Mouse (Mus musculus) limb, embryonic 12.5 days (tissue): ENCODE data around the gene Srpk3. TPM values are rescaled to one million over a fixed set of nuclear protein-coding genes. Genes with fewer than 3 reads are reported as not detected.
"Not testable (repeated sequence)": the region's sequence is repeated elsewhere in the genome, so short reads cannot be mapped to it uniquely, and the experiment has no call there.

ENCODE experiments used
- ATAC-seq: fragments of 200-750 bp; cut with Nextera tagmentation; 2 replicates; pipeline ENCODE4 v1.8.0; 2017; ENCODE audit warnings: low read depth, moderate TSS enrichment; ENCODE audit not compliant: insufficient number of reproducible peaks, insufficient read depth, low FRiP score, low TSS enrichment
- H3K27ac ChIP-seq: fragments of 300-500 bp; sonication (generic); 2 replicates; pipeline ENCODE4 v1.5.1; 2016; ENCODE audit warnings: mild to moderate bottlenecking, moderate library complexity
- H3K27me3 ChIP-seq: fragments of 300-500 bp; sonication (generic); 2 replicates; pipeline ENCODE4 v1.6.1; 2016; ENCODE audit warnings: mild to moderate bottlenecking, moderate library complexity
- H3K36me3 ChIP-seq: fragments of 300-500 bp; sonication (generic); 2 replicates; pipeline ENCODE4 v1.6.1; 2016; ENCODE audit warnings: mild to moderate bottlenecking, moderate library complexity
- H3K4me1 ChIP-seq: fragments of 300-500 bp; sonication (generic); replicated peaks from 2 replicates; pipeline ENCODE4 v1.6.1; 2016
- H3K4me2 ChIP-seq: fragments of 300-500 bp; sonication (generic); 2 replicates; pipeline ENCODE4 v1.6.1; 2016; ENCODE audit warnings: mild to moderate bottlenecking, moderate library complexity
- H3K4me3 ChIP-seq: fragments of 300-500 bp; sonication (generic); replicated peaks from 2 replicates; pipeline ENCODE4 v1.5.1; 2016; ENCODE audit warnings: mild to moderate bottlenecking
- H3K9ac ChIP-seq: fragments of 300-500 bp; sonication (generic); replicated peaks from 2 replicates; pipeline ENCODE4 v1.6.1; 2016; ENCODE audit warnings: mild to moderate bottlenecking, moderate library complexity
- H3K9me3 ChIP-seq: fragments of 300-500 bp; sonication (generic); 2 replicates; pipeline ENCODE4 v1.6.1; 2016; ENCODE audit warnings: mild to moderate bottlenecking, moderate library complexity
- WGBS: fragments of 180-500 bp; shearing (Covaris S2); methylation state at CpG from one replicate; pipeline ENCODE4 v1.1.7; 2016; 5-methylcytosine and 5-hydroxymethylcytosine counted together
- polyA plus RNA-seq: library from polyadenylated mRNA; unstranded; fragments of >200 nt; fragmentation: Nextera tagmentation; extraction: Ambion mirVana; gene quantifications from 2 replicates; pipeline ENCODE4 v1.2.1, GENCODE M21; 2016

Gene Srpk3
- 9.6 and 12.9 TPM in 2 replicates for polyA plus RNA-seq

- Histone ChIP-seq H3K4me3 (no peak within 1 kb of the TSS), H3K36me3 (peaks cover 26% of the 10 kb centered on the region; the same call in 1 of the 2 replicates), H3K9ac (no peak within 1 kb of the TSS), H3K27ac (0 out of 2 replicates have a peak within 1 kb of the TSS, but pooled peaks have one; percentile 2), H3K4me1 (no peaks in the 10 kb centered on the region), H3K27me3 (peaks cover 11% of the 10 kb centered on the region), H3K4me2 (no peak within 1 kb of the TSS), H3K9me3 (no peaks in the 10 kb centered on the region)
- 44% methylated on average over 9 of the region's 9 CpGs for WGBS
- ATAC-seq = no peak
Observed at GRCm38 (mm10) chrX:73774168-73774760, at the start of gene Srpk3. TSS of gene Srpk3 (plus strand) at chrX:73774405.

GRCm38 (mm10) chrX:73730908-73731307, 43.3 kb upstream of the Srpk3 start:
- Histone ChIP-seq H3K4me1 (no peaks in the 10 kb centered on the region), H3K9ac (no peak overlapping the region), H3K27me3 (no peaks in the 10 kb centered on the region), H3K9me3 (no peaks in the 10 kb centered on the region), H3K4me2 (no peak overlapping the region), H3K36me3 (peaks cover 5% of the 10 kb centered on the region; the same call in 1 of the 2 replicates), H3K4me3 (no peak overlapping the region), H3K27ac (no peak overlapping the region)
- ATAC-seq = no peak
- WGBS = 52% methylated on average over 1 of the region's 1 CpGs

- no peak overlapping the region for H3K4me3 ChIP-seq
- H3K27me3 ChIP-seq = peaks cover 12% of the 10 kb centered on the region
- WGBS = 50% methylated on average over 1 of the region's 1 CpGs
- no peaks in the 10 kb centered on the region for H3K9me3 ChIP-seq
- no peak for ATAC-seq
- H3K4me2 ChIP-seq = no peak overlapping the region
- no peak overlapping the region for H3K27ac ChIP-seq
- no peaks in the 10 kb centered on the region; the same call in 1 of the 2 replicates for H3K36me3 ChIP-seq
- no peaks in the 10 kb centered on the region for H3K4me1 ChIP-seq
- no peak overlapping the region for H3K9ac ChIP-seq
Observed at GRCm38 (mm10) chrX:73738155-73738554, 36.0 kb upstream of the Srpk3 start.

DNA sequence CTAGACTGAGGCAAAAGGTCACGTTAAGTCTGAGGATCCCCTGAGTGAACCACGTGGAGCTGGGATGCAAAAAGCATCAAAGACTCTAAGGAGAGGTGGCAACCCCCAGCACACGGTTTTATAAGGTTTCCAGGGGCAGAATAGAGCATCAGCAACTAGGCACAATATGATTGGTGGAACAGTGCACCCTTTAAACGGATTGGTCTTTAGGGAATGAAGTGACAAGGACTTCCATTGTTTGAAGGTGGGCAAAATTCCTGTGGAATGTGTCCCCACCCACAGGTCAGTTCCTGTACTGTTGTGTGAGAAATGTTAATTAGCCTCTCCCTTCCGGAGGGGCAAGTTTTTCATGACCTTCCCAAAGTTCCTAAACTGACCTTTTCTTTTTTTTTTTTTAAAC, 35.1 kb upstream of the Srpk3 start:
- H3K27ac ChIP-seq = no peak overlapping the region
- WGBS = 68% methylated on average over 5 of the region's 5 CpGs
- no peaks in the 10 kb centered on the region; the same call in 1 of the 2 replicates for H3K36me3 ChIP-seq
- H3K9ac ChIP-seq = no peak overlapping the region
- peaks cover 12% of the 10 kb centered on the region for H3K27me3 ChIP-seq
- H3K4me3 ChIP-seq = no peak overlapping the region
- H3K4me1 ChIP-seq = no peaks in the 10 kb centered on the region
- H3K9me3 ChIP-seq = no peaks in the 10 kb centered on the region
- no peak for ATAC-seq
- no peak overlapping the region for H3K4me2 ChIP-seq

- not testable (repeated sequence) for H3K9ac ChIP-seq, H3K36me3 ChIP-seq, H3K4me2 ChIP-seq, ATAC-seq, H3K4me3 ChIP-seq, H3K27ac ChIP-seq, H3K9me3 ChIP-seq, H3K4me1 ChIP-seq
- WGBS = 93% methylated on average over 7 of the region's 7 CpGs
- H3K27me3 ChIP-seq = peaks cover 12% of the 10 kb centered on the region
Observed at GRCm38 (mm10) chrX:73739841-73740240, 34.4 kb upstream of the Srpk3 start.

DNA sequence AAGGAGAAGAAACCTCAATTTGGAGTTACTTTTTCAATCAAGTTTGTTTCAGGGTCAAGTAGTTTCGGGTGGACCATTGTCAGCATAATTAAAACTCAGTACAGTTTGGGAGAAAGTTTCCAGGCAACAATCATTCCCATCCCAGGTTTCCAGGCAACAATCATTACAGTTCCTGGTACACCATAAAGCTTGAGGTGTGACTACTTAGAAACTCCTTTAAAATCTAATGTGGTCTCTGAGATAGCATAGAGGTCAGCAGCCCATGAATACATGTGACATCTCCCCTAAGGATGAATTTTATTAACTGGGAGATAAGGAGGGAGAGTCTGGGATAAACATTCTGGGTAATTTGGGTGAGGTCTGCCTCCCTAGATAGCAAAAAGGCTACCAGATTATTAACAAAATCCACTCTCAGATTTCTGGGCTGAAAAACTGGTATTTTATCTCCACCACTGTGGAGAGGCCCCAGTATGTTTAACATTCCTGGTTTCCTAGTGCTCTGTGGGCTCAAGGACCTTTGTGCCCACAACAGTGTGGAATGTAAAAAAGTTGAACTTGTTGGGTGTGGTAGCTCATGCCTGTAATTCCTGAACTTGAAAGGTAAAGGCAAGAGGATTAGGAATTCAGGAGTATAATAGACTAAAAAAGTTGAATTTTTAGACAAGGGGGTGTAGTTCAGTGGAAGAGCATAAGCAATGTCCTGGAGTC, 29.3 kb upstream of the Srpk3 start:
- Histone ChIP-seq H3K36me3 (no peaks in the 10 kb centered on the region), H3K9me3 (no peaks in the 10 kb centered on the region), H3K27ac (no peak overlapping the region), H3K27me3 (no peaks in the 10 kb centered on the region; the same call in 1 of the 2 replicates), H3K4me1 (no peaks in the 10 kb centered on the region), H3K9ac (no peak overlapping the region), H3K4me3 (no peak overlapping the region), H3K4me2 (no peak overlapping the region)
- 76% methylated on average over 1 of the region's 1 CpGs for WGBS
- ATAC-seq = no peak

DNA sequence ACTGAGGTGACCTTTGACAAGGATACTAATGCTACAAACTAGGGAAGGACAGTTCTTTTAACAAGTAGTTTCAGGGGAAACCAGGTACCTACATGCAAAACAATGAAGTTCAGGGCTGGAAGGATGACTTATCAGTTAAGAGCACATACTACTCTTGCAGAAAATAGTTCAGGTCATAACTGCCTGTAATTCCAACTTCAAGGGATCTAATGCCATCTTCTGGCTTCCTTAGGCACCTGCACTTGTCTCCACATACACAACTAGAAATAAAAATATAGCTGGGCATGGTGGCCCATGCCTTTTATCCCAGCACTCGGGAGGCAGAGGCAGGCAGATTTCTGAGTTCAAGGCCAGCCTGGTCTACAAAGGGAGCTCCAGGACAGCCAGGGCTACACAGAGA, 25.2 kb upstream of the Srpk3 start:
- no peak for ATAC-seq
- 81% methylated on average over 1 of the region's 1 CpGs for WGBS
- Histone ChIP-seq H3K27me3 (no peaks in the 10 kb centered on the region; the same call in 1 of the 2 replicates), H3K4me2 (no peak overlapping the region), H3K4me1 (no peaks in the 10 kb centered on the region), H3K4me3 (no peak overlapping the region), H3K36me3 (no peaks in the 10 kb centered on the region), H3K9me3 (no peaks in the 10 kb centered on the region), H3K27ac (no peak overlapping the region), H3K9ac (no peak overlapping the region)

DNA sequence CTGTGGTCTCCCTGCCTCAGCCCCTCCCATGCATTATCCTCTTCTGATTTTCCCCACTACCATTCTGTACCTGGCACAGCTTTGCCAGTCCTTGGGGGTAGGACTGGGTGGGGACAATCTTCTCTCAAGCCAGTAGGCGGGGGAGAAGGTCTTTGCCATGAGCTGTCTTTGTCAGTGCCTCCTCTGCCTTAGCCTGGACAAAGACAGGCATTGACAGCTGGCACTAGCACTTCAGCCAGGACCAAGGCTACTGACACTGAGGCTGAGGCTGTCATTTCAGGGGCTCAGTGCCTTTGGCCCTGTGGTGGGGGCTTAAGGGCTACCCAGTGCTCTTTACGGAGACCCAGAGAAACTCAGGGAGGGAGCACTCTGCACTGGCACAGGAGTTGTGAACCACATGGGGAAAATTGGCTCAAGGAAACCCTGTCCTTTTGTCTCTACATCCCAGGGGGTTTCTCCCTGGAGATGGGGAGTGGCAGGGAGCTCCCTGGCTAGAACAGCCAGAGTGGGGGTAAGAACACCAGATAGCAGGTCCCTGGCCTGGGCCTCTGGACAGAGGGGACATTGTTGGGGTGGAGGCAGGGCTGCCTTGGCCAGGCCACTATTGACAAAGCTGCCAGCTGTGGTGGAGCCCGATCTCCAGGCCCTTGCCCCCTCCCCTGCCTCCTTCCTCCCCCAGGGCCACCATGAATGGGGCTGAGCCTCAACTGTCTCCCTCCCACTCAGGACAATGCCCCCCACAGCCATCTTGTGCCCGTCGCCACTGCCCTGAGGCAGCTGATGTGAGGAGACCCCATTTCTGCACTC, 17.7 kb upstream of the Srpk3 start, which contains the start of gene Plxnb3:
TSS of gene Plxnb3 (plus strand) at position 757 of the 807 bp plus-strand sequence.
- Histone ChIP-seq H3K4me1 (no peaks in the 10 kb centered on the region), H3K27me3 (peaks cover 19% of the 10 kb centered on the region), H3K36me3 (no peaks in the 10 kb centered on the region), H3K4me3 (no peak within 1 kb of the TSS), H3K27ac (no peak within 1 kb of the TSS), H3K9me3 (no peaks in the 10 kb centered on the region), H3K4me2 (no peak within 1 kb of the TSS), H3K9ac (no peak within 1 kb of the TSS)
- 69% methylated on average over 5 of the region's 5 CpGs for WGBS
- no peak for ATAC-seq

DNA sequence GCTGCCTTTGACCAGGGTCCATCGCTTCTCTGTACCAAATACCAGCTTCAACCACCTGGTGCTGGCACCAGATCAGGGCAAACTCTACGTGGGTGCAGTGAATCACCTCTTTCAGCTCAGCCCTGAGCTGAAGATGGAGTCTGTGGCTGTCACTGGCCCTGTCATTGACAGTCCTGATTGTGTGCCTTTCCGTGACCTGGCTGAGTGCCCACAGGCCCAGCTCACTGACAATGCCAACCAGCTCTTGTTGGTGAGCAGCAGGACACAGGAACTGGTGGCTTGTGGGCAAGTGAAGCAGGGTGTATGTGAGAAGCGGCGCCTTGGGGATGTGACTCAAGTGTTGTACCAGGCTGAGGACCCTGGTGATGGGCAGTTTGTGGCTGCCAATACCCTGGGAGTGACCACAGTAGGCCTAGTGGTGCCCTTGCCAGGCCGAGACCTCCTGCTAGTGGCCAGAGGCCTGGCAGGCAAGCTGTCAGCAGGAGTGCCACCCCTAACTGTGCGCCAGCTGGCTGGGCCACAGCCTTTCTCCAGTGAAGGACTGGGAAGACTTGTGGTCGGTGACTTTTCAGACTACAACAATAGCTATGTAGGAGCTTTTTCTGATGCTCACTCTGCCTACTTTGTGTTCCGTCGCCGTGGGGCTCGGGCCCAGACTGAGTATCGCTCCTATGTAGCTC, 15.5 kb upstream of the Srpk3 start:
- Histone ChIP-seq H3K9me3 (no peaks in the 10 kb centered on the region), H3K4me2 (no peak overlapping the region), H3K27me3 (peaks cover 19% of the 10 kb centered on the region), H3K4me3 (no peak overlapping the region), H3K27ac (no peak overlapping the region), H3K36me3 (no peaks in the 10 kb centered on the region), H3K9ac (no peak overlapping the region), H3K4me1 (no peaks in the 10 kb centered on the region)
- no peak for ATAC-seq
- 83% methylated on average over 13 of the region's 13 CpGs for WGBS

GRCm38 (mm10) chrX:73765311-73765710, 8.9 kb upstream of the Srpk3 start:
- Histone ChIP-seq H3K9ac (no peak overlapping the region), H3K27me3 (no peaks in the 10 kb centered on the region), H3K27ac (no peak overlapping the region), H3K4me2 (no peak overlapping the region), H3K36me3 (no peaks in the 10 kb centered on the region), H3K4me3 (no peak overlapping the region), H3K4me1 (no peaks in the 10 kb centered on the region), H3K9me3 (no peaks in the 10 kb centered on the region)
- WGBS = 69% methylated on average over 1 of the region's 1 CpGs
- no peak for ATAC-seq

- Histone ChIP-seq H3K4me1 (no peaks in the 10 kb centered on the region), H3K9ac (no peak overlapping the region), H3K9me3 (no peaks in the 10 kb centered on the region), H3K36me3 (no peaks in the 10 kb centered on the region), H3K4me3 (no peak overlapping the region), H3K27ac (no peak overlapping the region), H3K27me3 (peaks cover 4% of the 10 kb centered on the region), H3K4me2 (no peak overlapping the region)
- WGBS = 60% methylated on average over 9 of the region's 9 CpGs
- ATAC-seq = no peak
Observed at GRCm38 (mm10) chrX:73767267-73767666, 6.9 kb upstream of the Srpk3 start.
